Mouse (Mus musculus): ENCODE data around the gene Alox5ap. TPM values are rescaled to one million over a fixed set of nuclear protein-coding genes. Genes with fewer than 3 reads are reported as not detected.
A peak's percentile ranks its signal among the peaks of the same experiment; 100 is the strongest.

Alox5ap gene
- polyA plus RNA-seq, 1 experiment from 2014 or later = 5.6 TPM

- no peak overlapping the region for H3K27ac ChIP-seq (ENCODE audit: low read depth, low read length)
- no peak overlapping the region for H3K9ac ChIP-seq (ENCODE audit: low read depth, low read length)
- no peaks in the 10 kb centered on the region for H3K4me1 ChIP-seq (replicated peaks; ENCODE audit: control insufficient read depth, insufficient read depth, low read length)
- H3K4me3 ChIP-seq (ENCODE audit: low read depth, low read length) = no peak overlapping the region
- H3K36me3 ChIP-seq (ENCODE audit: control insufficient read depth, insufficient read depth, low read length) = peaks cover 2% of the 10 kb centered on the region; the same call in 1 of the 2 replicates
- DNase-seq (ENCODE audit: low spot score) (no peak), ATAC-seq (ENCODE audit: low FRiP score) (no peak)
- H3K4me2 ChIP-seq (replicated peaks; ENCODE audit: low read depth, low read length) = no peak overlapping the region
- whole genome bisulfite sequencing = 90% methylated on average over 3 of the region's 3 CpGs
- no peaks in the 10 kb centered on the region for H3K9me3 ChIP-seq (ENCODE audit: control insufficient read depth, low read length)
- H3K27me3 ChIP-seq (ENCODE audit: control insufficient read depth, insufficient read depth, low read length) = no peaks in the 10 kb centered on the region
These were observed 6.7 kb downstream of the Alox5ap start for GRCm38 (mm10) chr5:149271291-149271690.

- H3K4me1 ChIP-seq (replicated peaks; ENCODE audit: control insufficient read depth, insufficient read depth, low read length) = no peaks in the 10 kb centered on the region
- ATAC-seq (ENCODE audit: low FRiP score) (no peak), DNase-seq (ENCODE audit: low spot score) (no peak)
- no peak overlapping the region for H3K27ac ChIP-seq (ENCODE audit: low read depth, low read length)
- WGBS = 83% methylated on average over 4 of the region's 4 CpGs
- peaks cover 2% of the 10 kb centered on the region; the same call in 1 of the 2 replicates for H3K36me3 ChIP-seq (ENCODE audit: control insufficient read depth, insufficient read depth, low read length)
- no peaks in the 10 kb centered on the region for H3K9me3 ChIP-seq (ENCODE audit: control insufficient read depth, low read length)
- H3K27me3 ChIP-seq (ENCODE audit: control insufficient read depth, insufficient read depth, low read length) = no peaks in the 10 kb centered on the region
- no peak overlapping the region for H3K9ac ChIP-seq (ENCODE audit: low read depth, low read length)
- no peak overlapping the region for H3K4me3 ChIP-seq (ENCODE audit: low read depth, low read length)
- no peak overlapping the region for H3K4me2 ChIP-seq (replicated peaks; ENCODE audit: low read depth, low read length)
These were observed 8.0 kb downstream of the Alox5ap start for GRCm38 (mm10) chr5:149272535-149272934.

GRCm38 (mm10) chr5:149274390-149275104 lies 10.0 kb downstream of the Alox5ap start:
- ATAC-seq (ENCODE audit: low FRiP score) = no peak
- no peak overlapping the region for H3K27ac ChIP-seq (ENCODE audit: low read depth, low read length)
- WGBS = 88% methylated on average over 15 of the region's 15 CpGs

GRCm38 (mm10) chr5:149275105-149275494 lies 10.5 kb downstream of the Alox5ap start:
- Histone ChIP-seq H3K4me3 (ENCODE audit: low read depth, low read length) (no peak overlapping the region), H3K27me3 (ENCODE audit: control insufficient read depth, insufficient read depth, low read length) (no peaks in the 10 kb centered on the region), H3K36me3 (ENCODE audit: control insufficient read depth, insufficient read depth, low read length) (peaks cover 2% of the 10 kb centered on the region; the same call in 1 of the 2 replicates), H3K9ac (ENCODE audit: low read depth, low read length) (no peak overlapping the region), H3K4me2 (replicated peaks; ENCODE audit: low read depth, low read length) (no peak overlapping the region), H3K4me1 (replicated peaks; ENCODE audit: control insufficient read depth, insufficient read depth, low read length) (no peaks in the 10 kb centered on the region), H3K9me3 (ENCODE audit: control insufficient read depth, low read length) (no peaks in the 10 kb centered on the region), H3K27ac (ENCODE audit: low read depth, low read length) (no peak overlapping the region)
- ATAC-seq (ENCODE audit: low FRiP score) (no peak), DNase-seq (ENCODE audit: low spot score) (no peak)
- WGBS = 76% methylated on average over 1 of the region's 1 CpGs

More at GRCm38 (mm10) chr5:149274390-149275104, 10.0 kb downstream of the Alox5ap start:
- Histone ChIP-seq H3K27me3 (ENCODE audit: control insufficient read depth, insufficient read depth, low read length) (no peaks in the 10 kb centered on the region), H3K36me3 (ENCODE audit: control insufficient read depth, insufficient read depth, low read length) (peaks cover 2% of the 10 kb centered on the region; the same call in 1 of the 2 replicates), H3K4me2 (replicated peaks; ENCODE audit: low read depth, low read length) (no peak overlapping the region), H3K4me1 (replicated peaks; ENCODE audit: control insufficient read depth, insufficient read depth, low read length) (no peaks in the 10 kb centered on the region), H3K4me3 (ENCODE audit: low read depth, low read length) (no peak overlapping the region), H3K9me3 (ENCODE audit: control insufficient read depth, low read length) (no peaks in the 10 kb centered on the region), H3K9ac (ENCODE audit: low read depth, low read length) (no peak overlapping the region)
- DNase-seq (ENCODE audit: low spot score) = no peak

GRCm38 (mm10) chr5:149277529-149277928 lies 13.0 kb downstream of the Alox5ap start:
- no peak for DNase-seq (ENCODE audit: low spot score)
- Histone ChIP-seq H3K4me2 (replicated peaks; ENCODE audit: low read depth, low read length) (no peak overlapping the region), H3K4me1 (replicated peaks; ENCODE audit: control insufficient read depth, insufficient read depth, low read length) (no peaks in the 10 kb centered on the region), H3K9ac (ENCODE audit: low read depth, low read length) (no peak overlapping the region), H3K36me3 (ENCODE audit: control insufficient read depth, insufficient read depth, low read length) (peaks cover 2% of the 10 kb centered on the region; the same call in 1 of the 2 replicates), H3K4me3 (ENCODE audit: low read depth, low read length) (no peak overlapping the region), H3K9me3 (ENCODE audit: control insufficient read depth, low read length) (0 out of 2 replicates have a peak, but pooled peaks cover 4% of the 10 kb centered on the region), H3K27ac (ENCODE audit: low read depth, low read length) (no peak overlapping the region), H3K27me3 (ENCODE audit: control insufficient read depth, insufficient read depth, low read length) (no peaks in the 10 kb centered on the region)
- no peak for ATAC-seq (ENCODE audit: low FRiP score)
- 84% methylated on average over 5 of the region's 5 CpGs for WGBS

GRCm38 (mm10) chr5:149279273-149279844 lies 14.8 kb downstream of the Alox5ap start:
- DNase-seq (ENCODE audit: low spot score) = peak; percentile 43
- H3K27ac ChIP-seq (ENCODE audit: low read depth, low read length) = no peak overlapping the region

GRCm38 (mm10) chr5:149283009-149283408 lies 18.4 kb downstream of the Alox5ap start:
- Histone ChIP-seq H3K4me2 (replicated peaks; ENCODE audit: low read depth, low read length) (no peak overlapping the region), H3K9me3 (ENCODE audit: control insufficient read depth, low read length) (0 out of 2 replicates have a peak, but pooled peaks cover 4% of the 10 kb centered on the region), H3K4me1 (replicated peaks; ENCODE audit: control insufficient read depth, insufficient read depth, low read length) (no peaks in the 10 kb centered on the region; the same call in 1 of the 2 replicates), H3K36me3 (ENCODE audit: control insufficient read depth, insufficient read depth, low read length) (no peaks in the 10 kb centered on the region), H3K27me3 (ENCODE audit: control insufficient read depth, insufficient read depth, low read length) (no peaks in the 10 kb centered on the region), H3K27ac (ENCODE audit: low read depth, low read length) (no peak overlapping the region), H3K4me3 (ENCODE audit: low read depth, low read length) (no peak overlapping the region), H3K9ac (ENCODE audit: low read depth, low read length) (no peak overlapping the region)
- no peak for ATAC-seq (ENCODE audit: low FRiP score)
- WGBS = 78% methylated on average over 2 of the region's 2 CpGs
- peak; percentile 24 for DNase-seq (ENCODE audit: low spot score)

More at GRCm38 (mm10) chr5:149279273-149279844, 14.8 kb downstream of the Alox5ap start:
- 32% methylated on average over 22 of the region's 22 CpGs for WGBS
- Histone ChIP-seq H3K4me3 (ENCODE audit: low read depth, low read length) (no peak overlapping the region), H3K36me3 (ENCODE audit: control insufficient read depth, insufficient read depth, low read length) (no peaks in the 10 kb centered on the region), H3K4me2 (replicated peaks; ENCODE audit: low read depth, low read length) (no peak overlapping the region), H3K9ac (ENCODE audit: low read depth, low read length) (0 out of 2 replicates have a peak overlapping the region, but pooled peaks have one; percentile 16), H3K4me1 (replicated peaks; ENCODE audit: control insufficient read depth, insufficient read depth, low read length) (no peaks in the 10 kb centered on the region), H3K9me3 (ENCODE audit: control insufficient read depth, low read length) (0 out of 2 replicates have a peak, but pooled peaks cover 4% of the 10 kb centered on the region), H3K27me3 (ENCODE audit: control insufficient read depth, insufficient read depth, low read length) (no peaks in the 10 kb centered on the region)
- ATAC-seq (ENCODE audit: low FRiP score) = no peak

- no peak overlapping the region for H3K9ac ChIP-seq (ENCODE audit: low read depth, low read length)
- no peak overlapping the region for H3K4me3 ChIP-seq (ENCODE audit: low read depth, low read length)
- H3K36me3 ChIP-seq (ENCODE audit: control insufficient read depth, insufficient read depth, low read length) = no peaks in the 10 kb centered on the region
- ATAC-seq (ENCODE audit: low FRiP score) (no peak), DNase-seq (ENCODE audit: low spot score) (no peak)
- H3K27me3 ChIP-seq (ENCODE audit: control insufficient read depth, insufficient read depth, low read length) = no peaks in the 10 kb centered on the region
- H3K9me3 ChIP-seq (ENCODE audit: control insufficient read depth, low read length) = 0 out of 2 replicates have a peak, but pooled peaks cover 4% of the 10 kb centered on the region
- H3K4me1 ChIP-seq (replicated peaks; ENCODE audit: control insufficient read depth, insufficient read depth, low read length) = no peaks in the 10 kb centered on the region; the same call in 1 of the 2 replicates
- no peak overlapping the region for H3K4me2 ChIP-seq (replicated peaks; ENCODE audit: low read depth, low read length)
- H3K27ac ChIP-seq (ENCODE audit: low read depth, low read length) = no peak overlapping the region
These were observed 19.3 kb downstream of the Alox5ap start for GRCm38 (mm10) chr5:149283821-149284220.
